Mouse (Mus musculus) c-Kit-negative CD71-positive TER-119-positive erythroid progenitor cells, embryonic 14.5 days (primary cell): Measurements from ENCODE around the gene Rnf207.

Experiments
- DNase-seq: peaks from one replicate; pipeline ENCODE4 v3.0.0-alpha.2; 2013; ENCODE audit warnings: low read depth, low spot score

Gene Rnf207

GRCm38 (mm10) chr4:152272449-152273049 is 46.2 kb downstream of the Rnf207 start:
- DNase-seq = no peak

- DNase-seq = no peak
Measured at GRCm38 (mm10) chr4:152272006-152272405, 46.8 kb downstream of the Rnf207 start.

GRCm38 (mm10) chr4:152271334-152271733 is 47.5 kb downstream of the Rnf207 start:
- no peak for DNase-seq

- DNase-seq = no peak
Measured at GRCm38 (mm10) chr4:152270599-152270998, 48.2 kb downstream of the Rnf207 start.

GRCm38 (mm10) chr4:152269967-152270366 is 48.8 kb downstream of the Rnf207 start:
- DNase-seq = no peak

GRCm38 (mm10) chr4:152267748-152268369 is 50.9 kb downstream of the Rnf207 start:
- no peak for DNase-seq

GRCm38 (mm10) chr4:152266236-152266895 is 52.4 kb downstream of the Rnf207 start:
- no peak for DNase-seq

- DNase-seq = no peak
Measured at GRCm38 (mm10) chr4:152265791-152266190, 53.0 kb downstream of the Rnf207 start.

- DNase-seq = no peak
Measured at GRCm38 (mm10) chr4:152264867-152265568, 53.8 kb downstream of the Rnf207 start.

GRCm38 (mm10) chr4:152264177-152264530 is 54.6 kb downstream of the Rnf207 start:
- no peak for DNase-seq

- peak; percentile 47 for DNase-seq
Measured at GRCm38 (mm10) chr4:152263512-152264176, 55.1 kb downstream of the Rnf207 start.

- DNase-seq = peak; percentile 32
Measured at GRCm38 (mm10) chr4:152263089-152263488, 55.7 kb downstream of the Rnf207 start.

- no peak for DNase-seq
Measured at GRCm38 (mm10) chr4:152262187-152262586, 56.6 kb downstream of the Rnf207 start.

GRCm38 (mm10) chr4:152260451-152260850 is 58.3 kb downstream of the Rnf207 start:
- no peak for DNase-seq

- DNase-seq = no peak
Measured at GRCm38 (mm10) chr4:152257070-152257469, 61.7 kb downstream of the Rnf207 start.
